Mouse (Mus musculus) adrenal gland, postnatal 36 days (tissue): ENCODE data around the gene Zfp941. TPM values are rescaled to one million over a fixed set of nuclear protein-coding genes. Genes with fewer than 3 reads are reported as not detected.

Experiments
- DNase-seq, 2 experiments: peaks; one replicate each; pipeline ENCODE4 v3.0.0; 2021; ENCODE audit warnings: mixed read lengths in 1 of 2
- long read RNA-seq, 2 experiments: library from polyadenylated mRNA; stranded (forward); transcript quantifications; one replicate each; pipeline ENCODE4 v2.0.0; 2021; ENCODE audit warnings: borderline sequencing depth in 2 of 2
- total RNA-seq, 2 experiments: library from RNA; stranded (reverse); gene quantifications; 2 replicates each; pipeline ENCODE4 v1.2.3; 2021

Gene Zfp941
- 1 to 10 TPM; 2.7 to 3.4 TPM for total RNA-seq
- long read RNA-seq, experiment 1, partial matches to known transcripts = 0 of 4 reads
- long read RNA-seq, experiment 1, other reads (novel, unspliced or antisense) = 1 of 4 reads
- long read RNA-seq, experiment 2, partial matches to known transcripts = 0 of 1 reads
- long read RNA-seq, experiment 2, other reads (novel, unspliced or antisense) = 0 of 1 reads

GRCm38 (mm10) chr7:140821653-140822329 is at the start of gene Zfp941:
Gene Zfp941 (minus strand): TSS chr7:140822178.
- peak; percentile 50 to 63 for DNase-seq

GRCm38 (mm10) chr7:140864761-140865160 is 42.8 kb upstream of the Zfp941 start:
- DNase-seq = no peak

- DNase-seq = no peak
Measured at GRCm38 (mm10) chr7:140860728-140861127, 38.8 kb upstream of the Zfp941 start.

GRCm38 (mm10) chr7:140859997-140860396 is 38.0 kb upstream of the Zfp941 start:
- DNase-seq = no peak

- no peak for DNase-seq
Measured at GRCm38 (mm10) chr7:140858746-140859145, 36.8 kb upstream of the Zfp941 start.

GRCm38 (mm10) chr7:140857550-140858505 is 35.9 kb upstream of the Zfp941 start, which contains the start of gene Bet1l:
Gene Bet1l (minus strand): TSS chr7:140857577.
- no peak for DNase-seq

- DNase-seq = peak; percentile 95 to 96
Measured at GRCm38 (mm10) chr7:140856785-140857549, 35.0 kb upstream of the Zfp941 start, which contains the start of gene Ric8a. Gene Ric8a (plus strand): TSS chr7:140856957.

GRCm38 (mm10) chr7:140855860-140856784 is 34.1 kb upstream of the Zfp941 start, which contains the start of gene Gm45785:
Gene Gm45785 (minus strand): TSS chr7:140856331.
- peak; percentile 90 for DNase-seq

GRCm38 (mm10) chr7:140855181-140855580 is 33.2 kb upstream of the Zfp941 start:
- no peak for DNase-seq

GRCm38 (mm10) chr7:140854483-140854882 is 32.5 kb upstream of the Zfp941 start:
- no peak for DNase-seq

GRCm38 (mm10) chr7:140853386-140853785 is 31.4 kb upstream of the Zfp941 start:
- peak; percentile 61 to 71 for DNase-seq

GRCm38 (mm10) chr7:140851916-140852315 is 29.9 kb upstream of the Zfp941 start:
- DNase-seq = peak; percentile 47 to 48

- no peak for DNase-seq
Measured at GRCm38 (mm10) chr7:140848591-140848990, 26.6 kb upstream of the Zfp941 start.

GRCm38 (mm10) chr7:140847755-140848580 is 26.0 kb upstream of the Zfp941 start, which contains the start of gene Odf3:
Gene Odf3 (plus strand): TSS chr7:140847805.
- peak; percentile 88 to 89 for DNase-seq

- DNase-seq = peak in 1 of 2 experiments; percentile 49
Measured at GRCm38 (mm10) chr7:140846676-140847075, 24.7 kb upstream of the Zfp941 start.

GRCm38 (mm10) chr7:140845683-140846082 is 23.7 kb upstream of the Zfp941 start:
- DNase-seq = no peak

GRCm38 (mm10) chr7:140844905-140845665 is 23.1 kb upstream of the Zfp941 start, which contains the start of gene Scgb1c1:
Gene Scgb1c1 (plus strand): TSS chr7:140845547.
- DNase-seq = peak; percentile 93 to 94

- no peak for DNase-seq
Measured at GRCm38 (mm10) chr7:140843806-140844205, 21.8 kb upstream of the Zfp941 start.
